Mouse (Mus musculus) testis, adult 2 months (tissue): Measurements from ENCODE around the gene Gm13289.

ENCODE experiments used
- CTCF ChIP-seq: fragments of 200-500 bp; IDR thresholded peaks from 2 replicates; pipeline ENCODE4 v1.5.1; 2012; ENCODE audit warnings: low read depth, mild to moderate bottlenecking, inconsistent platforms, low read length, moderate library complexity; ENCODE audit not compliant: control insufficient read depth, insufficient read depth, insufficient replicate concordance
- POLR2A ChIP-seq: fragments of 200-500 bp; IDR thresholded peaks from 2 replicates; pipeline ENCODE4 v1.6.1; 2012; ENCODE audit warnings: low read depth, mild to moderate bottlenecking, inconsistent platforms, low read length, moderate library complexity; ENCODE audit not compliant: control insufficient read depth

GRCm38 (mm10) chr4:88744207-88744606, 32.5 kb upstream of the Gm13289 start:
- TF ChIP-seq POLR2A (no peak), CTCF (no peak)
